Mouse (Mus musculus): ENCODE data around the gene Mpv17l. TPM values are rescaled to one million over a fixed set of nuclear protein-coding genes. Genes with fewer than 3 reads are reported as not detected.
"Not testable (repeated sequence)": the region's sequence is repeated elsewhere in the genome, so short reads cannot be mapped to it uniquely, and the experiment has no call there.

Mpv17l gene
- polyA plus RNA-seq, 1 experiment from 2014 or later: 15.4 TPM

- Histone ChIP-seq H3K9ac (peak overlapping the region; percentile 39; the same call in 1 of the 2 replicates), H3K36me3 (no peaks in the 10 kb centered on the region), H3K27me3 (replicated peaks) (0 out of 2 replicates have a peak, but pooled peaks cover 3% of the 10 kb centered on the region), H3K27ac (no peak overlapping the region), H3K4me2 (peak overlapping the region; percentile 95), H3K4me1 (peaks cover 5% of the 10 kb centered on the region; the same call in 1 of the 2 replicates), H3K9me3 (no peaks in the 10 kb centered on the region), H3K4me3 (replicated peaks) (peak overlapping the region; percentile 60)
- peak; percentile 76 for ATAC-seq (ENCODE audit: insufficient read depth, low FRiP score, low read depth)
- WGBS: 3% methylated on average over 34 of the region's 34 CpGs
Observed at GRCm38 (mm10) chr16:13940847-13941395, 38.0 kb downstream of the Mpv17l start.

GRCm38 (mm10) chr16:13944178-13944577 lies 41.2 kb downstream of the Mpv17l start:
- Histone ChIP-seq H3K4me2 (no peak overlapping the region), H3K9me3 (no peaks in the 10 kb centered on the region), H3K4me3 (replicated peaks) (no peak overlapping the region), H3K36me3 (no peaks in the 10 kb centered on the region), H3K27ac (no peak overlapping the region), H3K27me3 (replicated peaks) (0 out of 2 replicates have a peak, but pooled peaks cover 3% of the 10 kb centered on the region), H3K4me1 (peaks cover 5% of the 10 kb centered on the region; the same call in 1 of the 2 replicates), H3K9ac (no peak overlapping the region)
- no peak for ATAC-seq (ENCODE audit: insufficient read depth, low FRiP score, low read depth)
- WGBS: 32% methylated on average over 4 of the region's 4 CpGs

GRCm38 (mm10) chr16:13944752-13945151 lies 41.8 kb downstream of the Mpv17l start:
- Histone ChIP-seq H3K36me3 (no peaks in the 10 kb centered on the region), H3K9me3 (no peaks in the 10 kb centered on the region), H3K4me3 (replicated peaks) (no peak overlapping the region), H3K27ac (no peak overlapping the region), H3K4me1 (peaks cover 5% of the 10 kb centered on the region; the same call in 1 of the 2 replicates), H3K4me2 (no peak overlapping the region), H3K27me3 (replicated peaks) (0 out of 2 replicates have a peak, but pooled peaks cover 3% of the 10 kb centered on the region), H3K9ac (no peak overlapping the region)
- 77% methylated on average over 5 of the region's 5 CpGs for WGBS
- no peak for ATAC-seq (ENCODE audit: insufficient read depth, low FRiP score, low read depth)

- whole genome bisulfite sequencing: 72% methylated on average over 4 of the region's 4 CpGs
- Histone ChIP-seq H3K4me3 (replicated peaks) (no peak overlapping the region), H3K9me3 (no peaks in the 10 kb centered on the region), H3K4me2 (no peak overlapping the region), H3K27ac (no peak overlapping the region), H3K27me3 (replicated peaks) (0 out of 2 replicates have a peak, but pooled peaks cover 3% of the 10 kb centered on the region), H3K9ac (no peak overlapping the region), H3K36me3 (no peaks in the 10 kb centered on the region), H3K4me1 (peaks cover 5% of the 10 kb centered on the region; the same call in 1 of the 2 replicates)
- no peak for ATAC-seq (ENCODE audit: insufficient read depth, low FRiP score, low read depth)
Observed at GRCm38 (mm10) chr16:13945153-13945552, 42.2 kb downstream of the Mpv17l start.

GRCm38 (mm10) chr16:13946306-13946705 lies 43.3 kb downstream of the Mpv17l start:
- H3K9ac ChIP-seq: no peak overlapping the region
- no peak overlapping the region for H3K27ac ChIP-seq
- no peaks in the 10 kb centered on the region for H3K4me1 ChIP-seq
- H3K36me3 ChIP-seq: no peaks in the 10 kb centered on the region
- H3K27me3 ChIP-seq (replicated peaks): 0 out of 2 replicates have a peak, but pooled peaks cover 3% of the 10 kb centered on the region
- WGBS: 86% methylated on average over 1 of the region's 1 CpGs
- ATAC-seq (ENCODE audit: insufficient read depth, low FRiP score, low read depth): no peak
- no peaks in the 10 kb centered on the region for H3K9me3 ChIP-seq
- H3K4me2 ChIP-seq: no peak overlapping the region
- no peak overlapping the region for H3K4me3 ChIP-seq (replicated peaks)

- H3K4me1 ChIP-seq: no peaks in the 10 kb centered on the region
- H3K9me3 ChIP-seq: no peaks in the 10 kb centered on the region
- 73% methylated on average over 3 of the region's 3 CpGs for WGBS
- H3K9ac ChIP-seq: no peak overlapping the region
- H3K4me2 ChIP-seq: no peak overlapping the region
- no peaks in the 10 kb centered on the region for H3K36me3 ChIP-seq
- ATAC-seq (ENCODE audit: insufficient read depth, low FRiP score, low read depth): no peak
- H3K27ac ChIP-seq: no peak overlapping the region
- no peak overlapping the region for H3K4me3 ChIP-seq (replicated peaks)
- H3K27me3 ChIP-seq (replicated peaks): no peaks in the 10 kb centered on the region
Observed at GRCm38 (mm10) chr16:13951245-13951644, 48.3 kb downstream of the Mpv17l start.

- Histone ChIP-seq H3K9me3 (no peaks in the 10 kb centered on the region), H3K4me2 (no peak overlapping the region), H3K4me3 (replicated peaks) (no peak overlapping the region), H3K4me1 (no peaks in the 10 kb centered on the region), H3K36me3 (no peaks in the 10 kb centered on the region), H3K27ac (no peak overlapping the region), H3K27me3 (replicated peaks) (no peaks in the 10 kb centered on the region), H3K9ac (no peak overlapping the region)
- ATAC-seq (ENCODE audit: insufficient read depth, low FRiP score, low read depth): no peak
- WGBS: 33% methylated on average over 1 of the region's 1 CpGs
Observed at GRCm38 (mm10) chr16:13962053-13962452, 59.1 kb downstream of the Mpv17l start.

GRCm38 (mm10) chr16:13969096-13969495 lies 66.1 kb downstream of the Mpv17l start:
- WGBS: 62% methylated on average over 1 of the region's 1 CpGs
- no peak for ATAC-seq (ENCODE audit: insufficient read depth, low FRiP score, low read depth)
- no peaks in the 10 kb centered on the region for H3K27me3 ChIP-seq (replicated peaks)
- no peak overlapping the region for H3K4me3 ChIP-seq (replicated peaks)
- no peaks in the 10 kb centered on the region for H3K4me1 ChIP-seq
- no peak overlapping the region for H3K4me2 ChIP-seq
- H3K9ac ChIP-seq: no peak overlapping the region
- no peak overlapping the region for H3K27ac ChIP-seq
- no peaks in the 10 kb centered on the region for H3K9me3 ChIP-seq
- H3K36me3 ChIP-seq: no peaks in the 10 kb centered on the region

GRCm38 (mm10) chr16:13972051-13972450 lies 69.1 kb downstream of the Mpv17l start:
- no peak overlapping the region for H3K27ac ChIP-seq
- 91% methylated on average over 8 of the region's 8 CpGs for WGBS
- H3K4me2 ChIP-seq: no peak overlapping the region
- no peak overlapping the region for H3K9ac ChIP-seq
- no peaks in the 10 kb centered on the region for H3K9me3 ChIP-seq
- no peaks in the 10 kb centered on the region for H3K36me3 ChIP-seq
- H3K27me3 ChIP-seq (replicated peaks): no peaks in the 10 kb centered on the region
- H3K4me1 ChIP-seq: no peaks in the 10 kb centered on the region
- no peak for ATAC-seq (ENCODE audit: insufficient read depth, low FRiP score, low read depth)
- H3K4me3 ChIP-seq (replicated peaks): no peak overlapping the region

GRCm38 (mm10) chr16:13976358-13976896 lies 73.5 kb downstream of the Mpv17l start:
- H3K4me2 ChIP-seq; H3K4me3 ChIP-seq (replicated peaks); H3K27me3 ChIP-seq (replicated peaks); H3K27ac ChIP-seq; ATAC-seq (ENCODE audit: insufficient read depth, low FRiP score, low read depth); H3K36me3 ChIP-seq; H3K9me3 ChIP-seq; H3K9ac ChIP-seq; H3K4me1 ChIP-seq: not testable (repeated sequence)
- 74% methylated on average over 4 of the region's 4 CpGs for WGBS

- H3K27ac ChIP-seq; H3K4me1 ChIP-seq; H3K9me3 ChIP-seq; H3K27me3 ChIP-seq (replicated peaks); H3K4me2 ChIP-seq; ATAC-seq (ENCODE audit: insufficient read depth, low FRiP score, low read depth); H3K4me3 ChIP-seq (replicated peaks); H3K36me3 ChIP-seq; H3K9ac ChIP-seq: not testable (repeated sequence)
- WGBS: 68% methylated on average over 1 of the region's 1 CpGs
Observed at GRCm38 (mm10) chr16:13977026-13977425, 74.1 kb downstream of the Mpv17l start.

GRCm38 (mm10) chr16:13981726-13982125 lies 78.8 kb downstream of the Mpv17l start:
- H3K36me3 ChIP-seq; H3K4me3 ChIP-seq (replicated peaks); H3K4me2 ChIP-seq; ATAC-seq (ENCODE audit: insufficient read depth, low FRiP score, low read depth); H3K9ac ChIP-seq; H3K4me1 ChIP-seq; H3K27ac ChIP-seq; H3K9me3 ChIP-seq; H3K27me3 ChIP-seq (replicated peaks): not testable (repeated sequence)
- WGBS: 73% methylated on average over 3 of the region's 3 CpGs

Data from stomach, embryonic 15.5 days (tissue).